Mouse (Mus musculus) forebrain, embryonic 13.5 days (tissue): Measurements from ENCODE around the gene Scn4b. TPM values are rescaled to one million over a fixed set of nuclear protein-coding genes. Genes with fewer than 3 reads are reported as not detected.

Source experiments
- ATAC-seq: fragments of 200-750 bp; cut with Nextera tagmentation; 2 replicates; pipeline ENCODE4 v1.8.0; 2017
- H3K27ac ChIP-seq: fragments of 300-500 bp; sonication (generic); 2 replicates; pipeline ENCODE4 v1.5.1; 2015; ENCODE audit warnings: inconsistent platforms, mild to moderate bottlenecking, moderate library complexity
- H3K27me3 ChIP-seq: fragments of 300-500 bp; sonication (generic); 2 replicates; pipeline ENCODE4 v1.6.1; 2015; ENCODE audit warnings: mild to moderate bottlenecking, inconsistent platforms
- H3K36me3 ChIP-seq: fragments of 300-500 bp; sonication (generic); 2 replicates; pipeline ENCODE4 v1.6.1; 2015; ENCODE audit warnings: mild to moderate bottlenecking, inconsistent platforms; ENCODE audit not compliant: poor library complexity, severe bottlenecking
- H3K4me1 ChIP-seq: fragments of 300-500 bp; sonication (generic); 2 replicates; pipeline ENCODE4 v1.6.1; 2015; ENCODE audit warnings: inconsistent platforms
- H3K4me2 ChIP-seq: fragments of 300-500 bp; sonication (generic); 2 replicates; pipeline ENCODE4 v1.6.1; 2015; ENCODE audit warnings: inconsistent platforms, mild to moderate bottlenecking, moderate library complexity
- H3K4me3 ChIP-seq: fragments of 300-500 bp; sonication (generic); 2 replicates; pipeline ENCODE4 v1.5.1; 2015; ENCODE audit warnings: mild to moderate bottlenecking, inconsistent platforms
- H3K9ac ChIP-seq: fragments of 300-500 bp; sonication (generic); 2 replicates; pipeline ENCODE4 v1.6.1; 2015; ENCODE audit warnings: mild to moderate bottlenecking, inconsistent platforms
- H3K9me3 ChIP-seq: fragments of 300-500 bp; sonication (generic); replicated peaks from 2 replicates; pipeline ENCODE4 v1.6.1; 2016; ENCODE audit warnings: inconsistent platforms
- WGBS: fragments of 180-500 bp; shearing (Covaris S2); methylation state at CpG from one replicate; pipeline ENCODE4 v1.1.7; 2015; 5-methylcytosine and 5-hydroxymethylcytosine counted together
- polyA plus RNA-seq: library from polyadenylated mRNA; unstranded; fragments of >200 nt; fragmentation: Nextera tagmentation; extraction: Ambion mirVana; gene quantifications from 2 replicates; pipeline ENCODE4 v1.2.1, GENCODE M21; 2015

Scn4b gene
- polyA plus RNA-seq, 1 experiment from 2014 or later = 0.18 TPM

- Histone ChIP-seq H3K4me3 (no peak overlapping the region), H3K4me1 (no peaks in the 10 kb centered on the region), H3K27ac (no peak overlapping the region), H3K27me3 (no peaks in the 10 kb centered on the region), H3K9ac (no peak overlapping the region), H3K4me2 (no peak overlapping the region), H3K9me3 (no peaks in the 10 kb centered on the region), H3K36me3 (no peaks in the 10 kb centered on the region)
- WGBS = 74% methylated on average over 3 of the region's 3 CpGs
- no peak for ATAC-seq
Measured at GRCm38 (mm10) chr9:45173475-45173874, 35.3 kb downstream of the Scn4b start.

DNA sequence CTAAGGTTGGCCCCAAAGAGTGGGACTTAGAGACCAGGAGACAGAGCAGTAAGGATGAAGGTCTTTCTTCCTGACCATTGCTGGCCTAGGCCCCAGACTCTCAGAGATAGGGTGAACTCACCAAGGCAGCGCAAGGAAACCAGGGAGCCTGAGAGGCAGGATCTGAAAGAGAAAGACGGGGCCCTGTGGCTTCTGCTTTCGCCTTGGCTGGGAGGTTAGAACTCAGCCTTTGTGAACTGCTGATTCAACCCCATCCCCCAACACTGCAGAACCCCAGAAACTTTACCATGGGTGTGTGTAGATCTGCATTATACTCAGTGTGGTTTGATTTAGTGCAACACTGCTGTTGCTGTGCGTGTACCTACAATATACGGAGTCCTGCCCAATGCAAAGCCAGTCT lies 41.1 kb downstream of the Scn4b start:
- Histone ChIP-seq H3K9ac (no peak overlapping the region), H3K4me3 (no peak overlapping the region), H3K4me2 (no peak overlapping the region), H3K4me1 (no peaks in the 10 kb centered on the region), H3K36me3 (no peaks in the 10 kb centered on the region), H3K27me3 (no peaks in the 10 kb centered on the region), H3K9me3 (no peaks in the 10 kb centered on the region), H3K27ac (no peak overlapping the region)
- 89% methylated on average over 5 of the region's 5 CpGs for WGBS
- ATAC-seq = no peak

GRCm38 (mm10) chr9:45181770-45182169 lies 43.6 kb downstream of the Scn4b start, which contains the start of gene BC049352:
TSS of gene BC049352 (plus strand) at chr9:45182007.
- H3K4me3 ChIP-seq = no peak within 1 kb of the TSS
- no peak within 1 kb of the TSS for H3K27ac ChIP-seq
- H3K4me1 ChIP-seq = no peaks in the 10 kb centered on the region
- WGBS = 44% methylated on average over 2 of the region's 2 CpGs
- no peaks in the 10 kb centered on the region for H3K9me3 ChIP-seq
- H3K27me3 ChIP-seq = no peaks in the 10 kb centered on the region
- no peaks in the 10 kb centered on the region for H3K36me3 ChIP-seq
- H3K4me2 ChIP-seq = no peak within 1 kb of the TSS
- ATAC-seq = no peak
- H3K9ac ChIP-seq = no peak within 1 kb of the TSS

- Histone ChIP-seq H3K4me2 (no peak overlapping the region), H3K9me3 (no peaks in the 10 kb centered on the region), H3K27ac (no peak overlapping the region), H3K36me3 (no peaks in the 10 kb centered on the region), H3K4me3 (no peak overlapping the region), H3K9ac (no peak overlapping the region), H3K27me3 (no peaks in the 10 kb centered on the region), H3K4me1 (no peaks in the 10 kb centered on the region)
- ATAC-seq = no peak
- WGBS = 63% methylated on average over 3 of the region's 3 CpGs
Measured at GRCm38 (mm10) chr9:45182521-45182920, 44.3 kb downstream of the Scn4b start.

DNA sequence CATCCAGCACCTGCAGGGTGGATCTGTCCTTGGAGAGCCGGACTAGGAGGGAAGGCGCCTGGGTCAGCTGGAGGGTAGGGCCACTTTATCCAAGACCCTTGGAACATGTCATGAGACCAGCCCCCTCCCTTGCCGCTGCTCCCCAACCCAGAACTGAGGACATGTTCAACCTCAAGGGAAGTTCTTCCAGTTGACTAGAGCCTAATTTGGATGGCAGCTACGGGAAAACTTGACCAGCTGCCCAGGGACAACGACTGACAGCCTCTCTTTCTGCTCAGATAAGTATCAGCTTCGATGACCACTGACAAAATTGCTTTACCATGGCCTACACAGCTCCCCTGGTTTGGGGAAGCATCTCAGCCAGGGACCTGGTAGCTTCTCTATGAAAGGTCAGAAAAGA lies 45.1 kb downstream of the Scn4b start:
- Histone ChIP-seq H3K9me3 (no peaks in the 10 kb centered on the region), H3K4me1 (no peaks in the 10 kb centered on the region), H3K27ac (no peak overlapping the region), H3K9ac (no peak overlapping the region), H3K4me3 (no peak overlapping the region), H3K4me2 (no peak overlapping the region), H3K27me3 (no peaks in the 10 kb centered on the region), H3K36me3 (no peaks in the 10 kb centered on the region)
- WGBS = 86% methylated on average over 6 of the region's 6 CpGs
- ATAC-seq = no peak

GRCm38 (mm10) chr9:45185250-45185649 lies 47.1 kb downstream of the Scn4b start:
- H3K4me2 ChIP-seq = no peak overlapping the region
- no peak overlapping the region for H3K9ac ChIP-seq
- H3K27me3 ChIP-seq = no peaks in the 10 kb centered on the region
- H3K27ac ChIP-seq = no peak overlapping the region
- no peak for ATAC-seq
- no peaks in the 10 kb centered on the region for H3K4me1 ChIP-seq
- 83% methylated on average over 4 of the region's 4 CpGs for WGBS
- H3K4me3 ChIP-seq = no peak overlapping the region
- no peaks in the 10 kb centered on the region for H3K9me3 ChIP-seq
- no peaks in the 10 kb centered on the region for H3K36me3 ChIP-seq

DNA sequence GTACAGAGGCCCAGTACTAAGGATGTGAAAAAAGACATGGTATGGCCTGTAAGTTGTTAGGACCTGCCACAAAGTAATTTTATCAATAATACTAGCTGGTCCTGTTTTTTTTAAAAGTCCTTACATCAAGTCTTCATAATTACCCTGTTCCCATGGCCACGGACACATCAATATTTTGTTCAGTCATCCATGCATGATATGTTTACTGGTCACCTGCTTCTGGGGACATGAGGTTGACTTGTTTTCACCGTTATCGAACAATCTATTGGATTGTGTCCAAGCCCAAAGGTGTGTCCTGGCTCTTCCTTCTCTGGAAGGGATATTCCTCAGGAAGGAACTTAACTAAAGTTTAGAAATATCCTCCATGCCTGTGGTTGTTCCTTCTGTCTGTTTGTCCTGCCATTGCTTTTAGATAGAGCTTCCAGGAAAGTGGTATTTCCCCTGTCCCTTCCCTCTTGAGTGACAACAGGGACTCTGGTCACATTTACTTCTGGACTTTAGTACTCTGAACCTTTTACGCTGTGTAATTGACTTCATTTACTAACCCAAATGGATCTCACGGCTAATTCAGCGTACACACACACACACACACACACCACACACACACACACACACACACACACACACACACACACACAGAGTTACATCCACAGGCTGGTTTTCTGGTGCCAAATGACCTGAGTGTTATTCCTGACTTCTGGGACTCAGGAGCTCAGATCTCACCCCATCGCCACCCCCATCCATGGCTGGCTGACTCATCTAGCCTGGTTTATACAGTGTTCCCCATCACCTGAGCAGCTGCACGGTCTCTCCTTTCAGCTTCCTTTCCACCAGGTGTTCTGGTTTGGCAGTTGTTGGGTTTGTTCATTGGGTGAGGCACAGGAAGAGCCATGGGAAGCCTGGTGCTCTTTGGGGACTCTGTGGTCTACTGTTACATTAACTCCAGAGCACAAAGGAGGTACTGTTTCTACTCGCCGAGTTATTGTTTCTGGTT lies 50.7 kb downstream of the Scn4b start:
- Histone ChIP-seq H3K9ac (no peak overlapping the region), H3K36me3 (no peaks in the 10 kb centered on the region), H3K27me3 (0 out of 2 replicates have a peak, but pooled peaks cover 3% of the 10 kb centered on the region)

GRCm38 (mm10) chr9:45189661-45190174 lies 51.5 kb downstream of the Scn4b start:
- Histone ChIP-seq H3K4me2 (no peak overlapping the region), H3K9me3 (no peaks in the 10 kb centered on the region), H3K9ac (no peak overlapping the region), H3K27me3 (0 out of 2 replicates have a peak, but pooled peaks cover 3% of the 10 kb centered on the region), H3K4me1 (no peaks in the 10 kb centered on the region), H3K27ac (no peak overlapping the region), H3K4me3 (no peak overlapping the region), H3K36me3 (no peaks in the 10 kb centered on the region)
- no peak for ATAC-seq
- WGBS = 93% methylated on average over 4 of the region's 4 CpGs

More for the DNA sequence above, 50.7 kb downstream of the Scn4b start:
- Histone ChIP-seq H3K4me2 (no peak overlapping the region), H3K4me3 (no peak overlapping the region), H3K27ac (no peak overlapping the region), H3K9me3 (no peaks in the 10 kb centered on the region), H3K4me1 (no peaks in the 10 kb centered on the region)
- no peak for ATAC-seq
- WGBS = 90% methylated on average over 10 of the region's 10 CpGs

DNA sequence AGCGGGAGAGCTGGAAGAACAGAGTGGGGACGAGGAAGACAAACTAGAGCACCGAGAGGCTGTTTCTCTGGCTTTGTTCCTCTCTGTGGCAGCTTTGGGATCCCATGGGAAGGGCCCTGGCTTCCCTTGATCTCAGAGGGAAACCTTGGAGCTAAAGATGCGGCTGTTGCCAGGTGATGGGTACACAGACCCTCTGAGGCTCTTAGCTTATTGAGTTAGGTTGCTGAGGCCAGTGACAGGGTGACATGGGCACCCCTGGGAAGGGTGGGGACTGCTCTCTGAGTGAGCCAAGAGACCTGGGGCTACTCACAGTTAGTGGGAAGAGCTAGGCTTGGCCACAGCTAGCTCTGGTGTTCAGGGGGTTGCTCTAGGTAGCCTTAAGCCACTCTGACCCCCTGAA lies 57.3 kb downstream of the Scn4b start:
- Histone ChIP-seq H3K36me3 (no peaks in the 10 kb centered on the region), H3K9me3 (no peaks in the 10 kb centered on the region), H3K4me2 (no peak overlapping the region), H3K9ac (no peak overlapping the region), H3K4me3 (no peak overlapping the region), H3K27me3 (0 out of 2 replicates have a peak, but pooled peaks cover 3% of the 10 kb centered on the region), H3K4me1 (no peaks in the 10 kb centered on the region), H3K27ac (no peak overlapping the region)
- no peak for ATAC-seq
- WGBS = 72% methylated on average over 4 of the region's 4 CpGs

- no peak overlapping the region for H3K4me2 ChIP-seq
- no peak overlapping the region for H3K4me3 ChIP-seq
- H3K27me3 ChIP-seq = 0 out of 2 replicates have a peak, but pooled peaks cover 3% of the 10 kb centered on the region
- H3K9ac ChIP-seq = no peak overlapping the region
- no peaks in the 10 kb centered on the region for H3K9me3 ChIP-seq
- 71% methylated on average over 8 of the region's 8 CpGs for WGBS
- no peaks in the 10 kb centered on the region for H3K36me3 ChIP-seq
- H3K27ac ChIP-seq = no peak overlapping the region
- H3K4me1 ChIP-seq = no peaks in the 10 kb centered on the region
- no peak for ATAC-seq
Measured at GRCm38 (mm10) chr9:45196125-45196830, 58.1 kb downstream of the Scn4b start.

GRCm38 (mm10) chr9:45197549-45197948 lies 59.4 kb downstream of the Scn4b start:
- 87% methylated on average over 5 of the region's 5 CpGs for WGBS
- Histone ChIP-seq H3K9me3 (no peaks in the 10 kb centered on the region), H3K27ac (no peak overlapping the region), H3K4me1 (no peaks in the 10 kb centered on the region), H3K27me3 (no peaks in the 10 kb centered on the region), H3K36me3 (no peaks in the 10 kb centered on the region), H3K9ac (no peak overlapping the region), H3K4me3 (no peak overlapping the region), H3K4me2 (no peak overlapping the region)
- no peak for ATAC-seq

- no peak overlapping the region for H3K9ac ChIP-seq
Measured at GRCm38 (mm10) chr9:45201319-45201947, 63.2 kb downstream of the Scn4b start.

More at GRCm38 (mm10) chr9:45201319-45201947, 63.2 kb downstream of the Scn4b start:
- no peak for ATAC-seq
- Histone ChIP-seq H3K4me1 (no peaks in the 10 kb centered on the region), H3K9me3 (no peaks in the 10 kb centered on the region), H3K4me3 (no peak overlapping the region), H3K27me3 (no peaks in the 10 kb centered on the region), H3K36me3 (no peaks in the 10 kb centered on the region), H3K4me2 (no peak overlapping the region), H3K27ac (no peak overlapping the region)
- WGBS = 85% methylated on average over 5 of the region's 5 CpGs
